Mouse (Mus musculus) adrenal gland, adult 2 months (tissue): Measurements from ENCODE around the gene Foxd3. TPM values are rescaled to one million over a fixed set of nuclear protein-coding genes. Genes with fewer than 3 reads are reported as not detected.

ENCODE experiments used
- DNase-seq: peaks from one replicate; pipeline ENCODE4 v3.0.0; 2021
- microRNA-seq, 2 experiments: library from miRNA; unstranded; fragments of <30 nt; microRNA quantifications; one replicate each; pipeline ENCODE4 v1.2.0; 2021
- polyA plus RNA-seq: library from polyadenylated mRNA; depleted of rRNA; stranded (reverse); fragments of >200 nt; gene quantifications from 2 replicates; pipeline ENCODE4 v1.2.3, GENCODE M21; 2012; rRNA removed
- total RNA-seq, 2 experiments: library from RNA; stranded (reverse); gene quantifications; 2 replicates each; pipeline ENCODE4 v1.2.3; 2021

Gene Foxd3
- total and polyA plus RNA-seq, 3 experiments: 0.40 to 1.7 (median 0.55) TPM

DNA sequence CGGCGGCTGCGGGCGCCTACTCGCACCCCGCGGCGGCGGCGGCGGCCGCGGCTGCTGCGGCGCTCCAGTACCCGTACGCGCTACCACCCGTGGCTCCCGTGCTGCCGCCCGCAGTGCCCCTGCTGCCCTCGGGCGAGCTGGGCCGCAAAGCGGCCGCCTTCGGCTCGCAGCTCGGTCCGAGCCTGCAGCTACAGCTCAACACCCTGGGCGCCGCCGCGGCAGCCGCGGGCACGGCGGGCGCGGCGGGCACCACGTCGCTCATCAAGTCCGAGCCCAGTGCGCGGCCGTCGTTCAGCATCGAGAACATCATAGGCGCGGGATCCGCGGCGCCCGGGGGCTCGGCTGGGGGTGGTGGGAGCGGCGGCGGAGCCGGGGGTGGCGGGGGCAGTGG is 1.3 kb downstream of the Foxd3 start:
- peak; percentile 24 for DNase-seq

DNA sequence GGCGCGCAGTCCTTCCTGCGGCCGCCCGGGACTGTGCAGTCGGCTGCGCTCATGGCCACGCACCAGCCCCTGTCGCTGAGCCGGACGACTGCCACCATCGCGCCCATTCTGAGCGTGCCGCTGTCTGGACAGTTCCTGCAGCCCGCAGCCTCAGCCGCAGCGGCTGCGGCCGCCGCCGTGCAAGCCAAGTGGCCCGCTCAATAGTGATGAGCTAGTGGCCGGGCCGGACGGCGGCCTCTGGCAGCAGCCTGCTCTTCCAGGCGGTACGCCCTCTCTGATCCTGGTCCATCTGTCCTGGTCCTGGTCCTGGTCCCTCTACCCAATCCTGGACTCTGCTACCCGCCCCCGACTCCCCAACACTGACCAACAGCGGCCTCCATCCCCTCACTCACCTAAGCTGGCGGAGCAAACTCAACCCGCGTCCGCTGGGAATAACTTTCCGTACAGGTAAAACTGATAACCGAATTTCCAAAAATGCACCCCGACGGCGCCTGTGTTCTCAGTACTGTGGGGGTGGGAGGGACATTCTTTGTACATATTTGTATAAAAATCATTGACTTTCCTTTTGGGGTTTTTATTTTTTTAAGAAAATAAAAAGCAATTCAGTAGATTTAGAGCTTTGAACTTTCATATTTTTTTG is 1.9 kb downstream of the Foxd3 start:
- peak; percentile 23 for DNase-seq

DNA sequence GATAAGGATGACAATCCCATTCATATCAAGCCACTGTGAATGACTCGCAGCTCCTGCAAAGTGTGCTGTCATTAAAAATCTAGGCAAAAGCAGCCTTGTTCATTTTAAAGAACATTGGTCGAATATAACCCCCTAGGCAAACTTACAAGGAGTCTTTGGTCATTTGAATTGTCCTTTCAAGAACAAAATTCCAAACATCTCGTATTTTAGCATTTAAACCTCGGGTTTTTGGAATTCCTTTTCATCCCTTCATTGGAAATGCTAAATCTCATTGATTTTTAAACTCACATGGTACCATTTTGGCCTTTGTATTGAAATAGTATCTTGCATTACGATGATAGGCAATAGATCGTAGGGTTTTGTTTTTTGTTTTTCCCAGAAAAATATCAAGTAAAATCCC is 2.8 kb downstream of the Foxd3 start:
- no peak for DNase-seq

DNA sequence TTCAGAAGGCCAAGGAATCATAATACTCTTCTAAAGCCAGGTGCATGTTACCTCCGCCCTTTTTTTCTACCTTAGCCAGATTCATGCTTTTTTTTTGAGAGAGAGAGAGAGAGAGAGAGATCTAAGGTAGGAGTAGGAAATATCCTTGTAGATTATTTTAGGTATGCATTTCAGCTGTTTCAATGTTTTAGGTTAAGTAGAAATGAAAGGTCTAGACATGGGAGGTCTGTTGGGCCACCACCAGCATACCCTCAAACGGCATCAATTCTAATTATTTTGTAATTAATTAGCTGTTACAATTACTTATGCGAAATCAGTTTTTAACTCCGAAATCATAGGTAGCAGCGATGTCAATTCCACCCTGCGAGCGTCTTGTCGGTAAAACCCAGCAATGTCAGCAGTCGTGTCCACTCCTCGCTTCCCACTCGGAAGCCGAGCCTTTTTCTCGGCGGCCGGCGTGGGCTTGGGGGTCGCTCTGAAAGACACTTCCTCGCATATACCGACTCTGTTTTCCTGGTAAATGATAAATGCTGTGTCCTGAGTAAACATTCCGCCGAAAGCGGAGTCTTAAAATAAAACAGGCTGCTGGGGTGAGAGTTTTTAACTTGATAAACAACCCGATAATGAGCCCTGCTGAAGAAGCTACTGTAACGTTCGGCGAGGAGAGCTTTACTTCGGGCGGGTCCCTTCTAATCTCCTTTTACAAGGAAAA is 3.4 kb downstream of the Foxd3 start:
- peak; percentile 24 for DNase-seq

DNA sequence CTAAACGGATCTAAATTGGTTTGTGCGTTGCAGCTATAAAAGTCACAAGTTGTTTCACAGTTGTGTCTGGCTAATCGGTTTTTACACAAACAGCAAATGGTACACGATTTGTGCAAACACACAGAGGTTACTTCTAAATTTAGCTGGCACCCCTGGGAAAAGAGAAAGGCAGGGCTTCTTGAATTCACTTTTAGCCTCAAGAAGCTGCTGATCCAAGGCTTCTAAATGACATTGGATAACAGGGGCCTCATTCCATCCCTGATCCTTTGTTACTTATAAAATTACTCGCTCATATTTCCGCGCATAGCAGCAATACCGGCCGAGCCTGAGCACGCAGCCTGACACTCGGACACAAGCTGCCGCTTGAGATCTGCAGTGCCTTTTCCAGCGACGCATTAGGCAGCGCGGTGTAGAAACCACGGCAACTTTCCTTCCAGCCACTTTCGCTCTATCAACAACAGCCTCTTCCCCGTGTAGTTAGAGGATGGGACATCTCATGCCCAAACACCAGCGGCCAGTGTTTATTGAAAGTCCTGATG is 4.0 kb downstream of the Foxd3 start:
- DNase-seq: peak; percentile 33

DNA sequence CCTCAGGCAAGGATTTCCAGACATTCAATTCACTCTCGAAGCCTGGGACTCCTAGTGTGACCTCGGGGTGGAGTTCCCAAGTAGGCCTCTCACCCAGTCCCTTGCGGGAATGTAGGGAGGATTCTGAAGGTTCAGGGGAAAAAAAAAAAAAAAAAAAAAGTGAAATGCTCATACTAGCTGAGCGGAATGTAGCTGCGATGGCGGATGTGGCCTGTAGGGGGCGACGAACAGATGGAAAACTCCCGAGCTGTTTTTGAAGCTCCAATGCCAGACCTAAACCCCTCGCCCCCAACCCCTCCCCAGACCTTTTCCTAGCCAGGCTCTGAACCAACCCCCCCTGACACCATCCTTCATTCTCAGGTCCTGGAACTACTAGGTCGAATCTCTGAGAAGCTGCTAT is 4.9 kb downstream of the Foxd3 start:
- peak; percentile 42 for DNase-seq

DNA sequence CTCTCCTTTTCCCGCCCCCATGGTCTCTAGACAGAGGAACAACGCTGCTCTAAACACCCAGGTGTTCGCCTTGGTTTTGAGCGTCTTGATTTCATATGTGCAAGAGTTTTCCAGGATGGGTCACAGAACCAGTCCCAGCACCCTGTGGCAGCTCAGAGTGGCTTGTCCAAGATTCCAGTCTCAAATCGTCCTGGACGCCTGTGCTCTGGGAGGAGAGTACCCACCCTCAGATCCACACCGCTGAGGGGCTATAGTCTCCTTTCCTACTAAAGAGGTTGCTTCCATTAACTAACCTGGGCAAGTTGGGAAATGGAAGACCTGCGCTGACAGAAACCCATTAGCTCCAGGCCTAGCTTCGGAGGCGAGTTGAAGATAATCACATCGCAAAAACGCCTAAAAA is 5.9 kb downstream of the Foxd3 start:
- no peak for DNase-seq

DNA sequence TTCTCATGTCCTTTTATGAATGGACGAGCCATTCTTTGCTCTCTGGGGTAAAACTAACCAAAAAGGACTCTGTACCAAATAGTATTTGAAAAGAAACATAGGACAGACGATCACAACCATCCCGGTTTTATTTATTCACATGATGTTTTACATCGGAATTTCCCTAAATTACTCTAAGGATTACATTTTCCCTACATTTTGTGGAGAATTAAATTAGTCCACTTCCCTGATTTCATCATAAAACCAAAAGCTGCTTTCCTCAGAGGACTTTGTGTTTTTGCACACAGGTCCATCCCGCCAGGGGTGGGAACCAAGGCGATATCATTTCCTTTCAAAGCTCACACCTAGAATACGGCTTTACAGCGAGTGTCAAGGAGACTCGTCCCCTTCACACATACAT is 6.3 kb downstream of the Foxd3 start:
- no peak for DNase-seq

DNA sequence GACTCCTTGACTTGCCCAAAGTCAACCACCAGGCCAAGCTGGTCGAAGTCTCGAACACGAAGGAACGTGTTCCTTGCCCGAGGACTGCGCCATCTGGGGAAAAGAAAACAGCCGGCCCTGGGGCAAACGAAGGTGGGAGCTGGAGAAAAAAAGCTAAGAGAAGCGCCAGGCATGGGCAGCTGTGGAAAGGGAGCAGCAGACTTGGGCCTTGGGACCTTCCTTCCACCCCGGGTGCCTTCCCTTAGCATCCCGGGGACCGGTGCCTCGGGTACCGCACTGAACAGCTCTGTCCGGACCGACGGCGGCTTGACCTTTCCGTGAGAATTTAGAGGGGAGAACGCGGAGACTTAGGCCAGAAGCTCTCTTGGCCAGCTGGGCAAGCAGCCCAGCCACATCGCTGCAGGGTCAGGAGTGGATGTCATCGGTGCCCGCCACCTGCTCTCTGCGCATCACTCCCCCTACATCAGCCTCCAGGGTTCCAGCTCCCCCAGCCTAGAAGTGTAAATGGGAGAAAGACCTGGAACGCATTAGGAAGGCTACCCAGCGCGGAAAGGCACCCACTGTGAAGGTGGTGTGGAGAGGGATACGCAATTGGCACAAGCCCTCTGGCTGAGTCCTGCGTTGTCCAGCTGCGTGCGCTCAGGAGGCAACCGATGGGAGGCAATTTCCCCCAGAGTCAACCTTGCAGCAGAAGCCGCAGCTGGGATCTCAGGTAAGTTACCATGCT is 6.9 kb downstream of the Foxd3 start:
- no peak for DNase-seq

DNA sequence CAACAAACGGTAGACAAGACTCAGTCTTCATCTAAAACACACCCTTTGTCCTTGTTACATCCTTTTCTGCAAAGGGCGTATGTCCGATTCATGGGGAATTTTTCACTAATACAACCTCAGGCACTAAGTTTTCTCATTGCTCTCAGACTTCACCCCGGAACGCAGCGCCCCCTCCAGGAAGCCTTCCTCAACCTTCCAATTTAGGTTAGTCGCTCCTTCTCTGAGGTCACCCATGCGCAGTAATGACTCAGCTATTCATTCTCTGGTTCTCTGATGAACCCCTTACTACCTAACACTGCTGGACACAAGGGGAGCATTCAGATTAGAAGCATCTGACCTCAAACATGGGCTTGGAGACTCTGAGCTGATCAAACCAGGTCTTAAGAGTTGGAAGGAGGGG is 7.6 kb downstream of the Foxd3 start:
- DNase-seq: no peak

DNA sequence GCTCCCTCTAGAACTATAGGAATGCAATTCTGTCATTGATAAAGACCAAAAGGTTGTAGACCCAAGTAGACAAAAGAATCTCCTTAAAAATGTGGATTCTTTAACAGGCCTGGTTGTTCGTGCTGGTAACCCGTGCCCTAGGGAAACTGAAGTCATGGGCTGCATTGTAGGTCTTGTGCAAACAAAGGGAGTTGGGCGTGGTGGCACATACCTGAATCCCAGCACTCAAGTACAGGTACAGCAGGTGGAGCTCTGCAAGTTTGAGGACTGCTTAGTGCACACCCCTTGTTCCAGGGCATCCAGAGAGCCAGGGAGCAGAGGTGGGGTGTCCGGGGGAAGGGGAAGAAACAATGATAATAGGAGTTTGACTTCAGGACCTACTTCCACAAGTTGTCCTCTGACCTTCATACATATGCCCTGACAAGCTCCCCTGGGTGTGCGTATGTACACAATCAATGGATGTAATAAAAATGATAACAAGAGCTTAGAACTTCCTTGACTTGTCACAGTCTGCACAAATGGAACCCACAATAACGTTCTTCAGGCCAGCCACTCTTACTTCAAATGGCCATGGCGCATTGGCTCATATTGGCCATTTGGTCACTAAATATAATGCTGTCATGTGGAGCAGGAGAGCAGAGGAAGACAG is 14.2 kb downstream of the Foxd3 start:
- DNase-seq: no peak

DNA sequence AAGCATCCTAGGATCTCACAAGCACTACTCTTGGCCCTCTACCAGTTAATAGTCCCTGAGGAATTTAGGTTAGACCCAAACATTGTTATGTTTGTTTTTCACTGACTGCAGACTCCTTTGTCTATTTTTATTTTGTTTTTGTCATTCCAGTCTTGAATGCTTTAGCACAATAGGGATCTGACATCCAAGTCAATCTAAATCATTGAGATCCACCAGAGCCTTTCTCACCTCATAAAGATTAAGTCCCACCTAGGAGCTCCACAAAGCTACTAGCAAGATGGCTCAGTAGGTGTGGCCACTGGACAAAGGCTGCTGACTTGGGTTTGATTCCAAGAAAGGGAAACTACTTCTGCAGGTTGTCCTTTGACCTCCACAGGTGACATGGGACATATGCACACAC is 19.1 kb downstream of the Foxd3 start:
- no peak for DNase-seq

DNA sequence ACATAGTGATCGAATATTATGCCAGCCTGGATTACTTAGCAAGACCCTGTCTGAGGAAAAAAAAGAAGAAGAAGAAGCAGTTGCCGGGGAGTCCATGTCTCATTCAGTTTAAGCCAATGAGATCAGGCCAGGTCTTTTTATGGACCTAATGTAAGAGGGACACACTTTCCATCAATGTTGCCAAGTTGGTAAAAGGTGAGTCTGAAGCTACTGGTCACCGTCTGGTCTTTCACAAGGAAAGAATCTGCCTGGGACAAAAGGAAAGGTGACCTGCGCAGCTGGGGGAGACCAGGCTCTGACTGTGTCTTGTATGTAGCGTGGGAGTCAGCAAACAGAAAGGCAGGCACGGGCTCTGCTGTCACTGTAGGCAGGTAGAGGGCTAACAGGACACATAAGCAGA is 27.8 kb downstream of the Foxd3 start:
- no peak for DNase-seq

DNA sequence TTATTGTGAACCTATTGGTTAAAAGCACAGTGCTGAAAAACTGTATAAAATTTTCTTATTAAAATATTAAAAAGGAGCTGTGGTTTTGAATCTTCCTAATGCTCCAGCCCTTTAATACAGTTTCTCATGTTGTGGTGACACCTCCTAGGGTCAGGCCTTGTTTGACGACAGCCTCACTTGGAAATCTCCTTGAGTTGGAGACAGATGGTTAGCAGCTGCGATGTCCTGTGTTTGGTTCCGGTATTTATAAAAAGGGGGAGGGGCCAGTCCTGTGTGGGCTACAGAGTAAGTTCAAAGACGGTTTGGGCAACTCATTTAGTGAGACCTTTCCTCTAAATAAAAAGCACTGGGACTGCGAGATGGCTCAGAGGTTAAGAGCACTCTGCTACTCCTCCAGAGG is 30.2 kb downstream of the Foxd3 start:
- no peak for DNase-seq

Small RNAs within 50 kb of the gene (microRNA-seq; reads per million reads assigned to microRNA genes)
- 0 reads per million in 2 experiments for gene Gm23366

Other genes starting within 250 kb of the Foxd3 start
- gene Alg6, start 59.4 kb downstream of the Foxd3 start, total RNA-seq: 1 to 10 TPM; 4.5 to 8.5 TPM
- gene Alg6, start 59.4 kb downstream of the Foxd3 start, polyA plus RNA-seq: 0.49 and 0.88 TPM in 2 replicates
- 1 to 10 TPM; 3.7 to 5.0 TPM for gene Efcab7, start 172.9 kb downstream of the Foxd3 start, total RNA-seq
- gene Efcab7, start 172.9 kb downstream of the Foxd3 start, polyA plus RNA-seq: 0.80 TPM in 1 of 2 replicates, not detected in the other